Mouse (Mus musculus): Measurements from ENCODE around the gene Gm3002.
"Not testable (repeated sequence)": the region's sequence is repeated elsewhere in the genome, so short reads cannot be mapped to it uniquely, and the experiment has no call there.

The Gm3002 gene

DNA sequence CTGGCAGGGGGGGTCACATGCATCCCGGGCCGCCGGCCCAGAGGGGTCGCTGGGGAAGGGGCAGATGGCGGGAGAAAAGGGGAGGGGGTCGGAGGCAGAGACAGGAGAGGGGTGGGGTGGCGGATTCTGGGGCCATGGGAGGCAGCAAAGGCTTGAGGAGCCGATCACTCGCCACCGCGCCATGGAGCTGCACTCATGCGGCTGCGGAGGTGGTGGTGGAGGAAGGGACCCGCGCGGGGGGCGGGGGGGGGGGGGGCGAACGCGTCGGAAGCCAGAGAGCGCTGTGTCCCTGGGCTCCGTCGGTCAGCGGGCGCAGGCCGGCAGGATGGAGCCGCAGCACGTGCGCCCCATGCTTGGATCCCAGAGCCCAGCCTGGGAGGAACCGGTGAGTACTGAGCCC, at the start of gene Gm3002:
Gene Gm3002 (plus strand): TSS at position 301 of the 400 bp plus-strand sequence.
- H3K4me3 ChIP-seq (replicated peaks; ENCODE audit: low read length); H3K36me3 ChIP-seq (ENCODE audit: insufficient read depth, low read length); H3K27me3 ChIP-seq (ENCODE audit: insufficient read depth, low read length); H3K4me1 ChIP-seq (replicated peaks; ENCODE audit: low read depth, low read length); H3K9me3 ChIP-seq (ENCODE audit: low read length): not testable (repeated sequence)

DNA sequence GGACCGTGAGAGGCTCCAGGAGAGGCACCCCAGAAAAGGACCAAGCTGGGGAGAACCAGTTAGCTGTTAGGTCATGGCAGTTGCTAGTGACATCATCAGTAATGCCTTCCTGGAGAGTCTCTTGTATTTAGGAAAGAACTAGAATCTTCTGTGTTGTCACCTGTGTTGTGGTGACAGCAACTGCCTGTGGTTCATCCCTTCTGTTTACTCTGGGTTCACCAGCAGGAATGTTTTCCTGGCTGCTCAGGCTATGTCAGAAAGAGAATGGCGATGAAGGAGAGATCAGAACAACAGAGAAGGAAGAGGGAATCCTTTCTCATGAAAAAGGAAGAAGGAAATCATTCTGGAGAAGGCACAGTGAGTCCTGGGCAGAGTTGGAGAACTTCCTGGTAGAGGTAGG, 36.1 kb downstream of the Gm3002 start, which contains the start of gene Gm3033:
Gene Gm3033 (plus strand): TSS at position 301 of the 400 bp plus-strand sequence.
- not testable (repeated sequence) for H3K4me3 ChIP-seq (replicated peaks; ENCODE audit: low read length); H3K9me3 ChIP-seq (ENCODE audit: low read length); H3K36me3 ChIP-seq (ENCODE audit: insufficient read depth, low read length); H3K4me1 ChIP-seq (replicated peaks; ENCODE audit: low read depth, low read length); H3K27me3 ChIP-seq (ENCODE audit: insufficient read depth, low read length)

DNA sequence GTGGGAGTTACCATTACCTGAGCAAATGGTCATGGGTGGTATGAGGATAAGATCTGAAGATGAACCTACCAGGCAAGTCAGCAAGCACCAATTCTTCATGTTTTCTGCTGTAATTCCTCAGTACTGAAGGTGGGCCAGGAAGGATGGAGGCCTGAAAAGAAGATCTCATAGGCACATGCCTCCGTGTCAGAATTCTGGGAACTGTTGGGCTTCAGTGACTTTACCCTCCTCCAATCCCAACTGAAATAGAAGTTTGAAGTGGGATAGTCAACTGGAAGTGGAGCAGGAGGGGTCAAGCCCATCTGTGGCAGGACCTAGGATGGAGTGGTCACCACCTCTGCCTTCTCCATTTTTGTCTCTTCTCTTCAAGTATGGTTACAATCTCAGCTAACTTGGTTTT, 74.0 kb downstream of the Gm3002 start, which contains the start of gene Gm2916:
Gene Gm2916 (plus strand): TSS at position 301 of the 400 bp plus-strand sequence.
- not testable (repeated sequence) for H3K4me3 ChIP-seq (replicated peaks; ENCODE audit: low read length); H3K4me1 ChIP-seq (replicated peaks; ENCODE audit: low read depth, low read length); H3K27me3 ChIP-seq (ENCODE audit: insufficient read depth, low read length); H3K9me3 ChIP-seq (ENCODE audit: low read length); H3K36me3 ChIP-seq (ENCODE audit: insufficient read depth, low read length)

DNA sequence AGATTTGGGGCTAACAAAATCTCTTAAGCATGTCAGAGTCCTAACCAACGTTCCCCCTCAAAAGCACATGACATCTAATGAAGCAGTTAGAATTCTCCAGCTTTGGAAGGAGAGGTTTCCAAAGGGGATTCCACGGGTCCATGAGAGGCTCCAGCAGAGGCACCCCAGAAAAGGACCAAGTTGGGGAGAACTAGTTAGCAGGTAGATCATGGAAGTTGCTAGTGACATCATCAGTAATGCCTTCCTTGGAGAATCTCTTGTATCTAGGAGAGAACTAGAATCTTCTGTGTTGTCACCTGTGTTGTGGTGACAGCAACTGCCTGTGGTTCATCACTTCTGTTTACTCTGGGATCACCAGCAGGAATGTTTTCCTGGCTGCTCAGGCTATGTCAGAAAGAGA, 121.6 kb downstream of the Gm3002 start, which contains the start of gene Gm3029:
Gene Gm3029 (plus strand): TSS at position 301 of the 400 bp plus-strand sequence.
- H3K9me3 ChIP-seq (ENCODE audit: low read length); H3K36me3 ChIP-seq (ENCODE audit: insufficient read depth, low read length); H3K4me3 ChIP-seq (replicated peaks; ENCODE audit: low read length); H3K27me3 ChIP-seq (ENCODE audit: insufficient read depth, low read length); H3K4me1 ChIP-seq (replicated peaks; ENCODE audit: low read depth, low read length): not testable (repeated sequence)

DNA sequence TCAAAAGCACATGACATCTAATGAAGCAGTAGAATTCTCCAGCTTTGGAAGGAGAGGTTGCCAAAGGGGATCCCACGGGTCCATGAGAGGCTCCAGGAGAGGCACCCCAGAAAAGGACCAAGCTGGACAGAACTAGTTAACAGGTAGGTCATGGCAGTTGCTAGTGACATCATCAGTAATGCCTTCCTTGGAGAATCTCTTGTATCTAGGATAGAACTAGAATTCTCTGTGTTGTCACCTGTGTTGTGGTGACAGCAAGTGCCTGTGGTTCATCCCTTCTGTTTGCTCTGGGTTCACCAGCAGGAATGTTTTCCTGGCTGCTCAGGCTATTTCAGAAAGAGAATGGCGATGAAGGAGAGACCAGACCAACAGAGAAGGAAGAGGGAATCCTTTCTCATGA, 153.4 kb downstream of the Gm3002 start, which contains the start of gene Gm3095:
Gene Gm3095 (plus strand): TSS at position 301 of the 400 bp plus-strand sequence.
- not testable (repeated sequence) for H3K27me3 ChIP-seq (ENCODE audit: insufficient read depth, low read length); H3K4me3 ChIP-seq (replicated peaks; ENCODE audit: low read length); H3K4me1 ChIP-seq (replicated peaks; ENCODE audit: low read depth, low read length); H3K9me3 ChIP-seq (ENCODE audit: low read length); H3K36me3 ChIP-seq (ENCODE audit: insufficient read depth, low read length)

DNA sequence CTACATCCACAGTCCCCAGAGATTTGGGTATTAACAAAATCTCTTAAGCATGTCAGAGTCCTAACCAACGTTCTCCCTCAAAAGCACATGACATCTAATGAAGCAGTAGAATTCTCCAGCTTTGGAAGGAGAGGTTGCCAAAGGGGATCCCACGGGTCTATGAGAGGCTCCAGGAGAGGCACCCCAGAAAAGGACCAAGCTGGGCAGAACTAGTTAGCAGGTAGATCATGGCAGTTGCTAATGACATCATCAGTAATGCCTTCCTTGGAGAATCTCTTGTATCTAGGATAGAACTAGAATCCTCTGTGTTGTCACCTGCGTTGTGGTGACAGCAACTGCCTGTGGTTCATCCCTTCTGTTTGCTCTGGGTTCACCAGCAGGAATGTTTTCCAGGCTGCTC, 188.2 kb downstream of the Gm3002 start, which contains the start of gene Gm3099:
Gene Gm3099 (plus strand): TSS at position 301 of the 400 bp plus-strand sequence.
- not testable (repeated sequence) for H3K27me3 ChIP-seq (ENCODE audit: insufficient read depth, low read length); H3K4me1 ChIP-seq (replicated peaks; ENCODE audit: low read depth, low read length); H3K4me3 ChIP-seq (replicated peaks; ENCODE audit: low read length); H3K9me3 ChIP-seq (ENCODE audit: low read length); H3K36me3 ChIP-seq (ENCODE audit: insufficient read depth, low read length)

Measured in E14TG2a.4 (cell line).